Mouse (Mus musculus): Measurements from ENCODE around the gene Nfe2l1. TPM values are rescaled to one million over a fixed set of nuclear protein-coding genes. Genes with fewer than 3 reads are reported as not detected.
A peak's percentile ranks its signal among the peaks of the same experiment; 100 is the strongest.

The Nfe2l1 gene
- polyA plus RNA-seq (2015; fragmentation: Nextera tagmentation; extraction: Ambion mirVana), result 55.7 and 59.6 TPM in 2 replicates

DNA sequence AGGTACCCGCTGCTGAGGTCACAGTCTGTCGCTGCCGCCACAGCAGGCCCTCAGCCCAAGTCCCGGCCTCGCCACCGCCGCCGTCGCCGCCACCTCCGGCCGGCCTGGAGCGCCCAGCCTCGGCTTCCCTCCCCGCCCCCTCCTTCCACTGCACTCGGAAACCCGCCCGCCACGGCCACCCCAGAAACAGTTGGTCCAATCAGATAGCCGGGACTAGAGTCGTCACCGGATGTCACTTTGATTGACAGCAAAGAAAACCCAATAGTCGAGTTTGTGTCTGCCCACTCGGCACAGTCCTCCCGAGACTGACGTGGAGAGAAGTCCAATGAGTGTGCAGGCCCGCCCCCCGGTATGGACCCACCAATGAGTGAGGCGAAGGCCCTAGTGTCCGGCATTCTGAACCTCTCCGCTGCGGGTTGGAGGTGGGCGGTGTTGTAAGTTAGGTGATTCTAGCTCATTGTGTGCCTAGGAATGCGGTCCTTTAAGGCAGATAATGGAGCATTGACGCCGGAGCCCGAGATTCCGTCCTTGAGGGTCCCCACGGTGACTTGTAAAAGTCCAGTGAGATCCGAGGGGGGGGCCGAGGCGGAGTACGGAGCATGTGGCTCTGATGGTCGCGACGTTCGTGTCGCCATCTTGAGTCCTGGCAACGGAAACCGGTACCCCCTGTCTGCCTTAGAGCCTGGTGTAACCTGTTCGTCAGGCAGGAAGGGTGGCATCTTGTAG lies at the start of gene Nfe2l1:
Nfe2l1 (minus strand) TSS at position 156 of the 726 bp plus-strand sequence.
- no peaks in the 10 kb centered on the region for H3K9me3 ChIP-seq
- peak; percentile 100 for ATAC-seq (replicated peaks)
- peak within 1 kb of the TSS; percentile 64 for H3K4me2 ChIP-seq (replicated peaks)
- peak within 1 kb of the TSS; percentile 95 for H3K27ac ChIP-seq (replicated peaks)
- peak within 1 kb of the TSS; percentile 81 for H3K9ac ChIP-seq (replicated peaks)
- WGBS, result under 1% methylated on average over 47 of the region's 51 CpGs
- H3K4me3 ChIP-seq, result peak within 1 kb of the TSS; percentile 66
- no peaks in the 10 kb centered on the region for H3K27me3 ChIP-seq
- peaks cover 47% of the 10 kb centered on the region for H3K4me1 ChIP-seq
- H3K36me3 ChIP-seq, result peaks cover 14% of the 10 kb centered on the region; the same call in 1 of the 2 replicates

DNA sequence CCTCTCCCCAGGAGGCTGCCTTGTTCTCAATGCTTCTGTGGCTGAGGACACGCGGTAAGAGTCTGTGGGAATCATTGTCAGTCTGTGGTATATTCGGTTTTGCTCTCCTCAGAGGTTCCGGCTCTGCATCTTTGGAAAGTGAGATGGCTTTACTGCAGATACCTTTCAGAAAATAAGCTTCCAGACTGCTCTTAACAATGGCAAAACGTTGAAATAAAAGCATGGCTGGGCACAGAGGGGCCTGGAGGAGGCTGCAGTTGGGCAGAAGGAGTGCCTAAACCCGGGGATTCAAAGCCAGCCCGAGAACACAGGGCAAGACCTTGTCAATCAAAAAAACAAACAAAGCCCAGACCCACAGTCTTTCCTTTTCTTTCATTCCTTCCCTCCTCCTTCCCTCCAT lies 49.6 kb upstream of the Nfe2l1 start:
- Histone ChIP-seq H3K4me1 (peaks cover 53% of the 10 kb centered on the region), H3K27ac (replicated peaks) (peak overlapping the region; percentile 58), H3K36me3 (no peaks in the 10 kb centered on the region), H3K9ac (replicated peaks) (no peak overlapping the region), H3K27me3 (no peaks in the 10 kb centered on the region), H3K9me3 (no peaks in the 10 kb centered on the region), H3K4me3 (no peak overlapping the region), H3K4me2 (replicated peaks) (no peak overlapping the region)
- 8% methylated on average over 7 of the region's 7 CpGs for WGBS
- ATAC-seq (replicated peaks), result no peak

- no peak for ATAC-seq (replicated peaks)
- Histone ChIP-seq H3K36me3 (no peaks in the 10 kb centered on the region), H3K4me1 (peaks cover 57% of the 10 kb centered on the region), H3K4me3 (no peak overlapping the region), H3K27ac (replicated peaks) (peak overlapping the region; percentile 99; the same call in 1 of the 2 replicates), H3K4me2 (replicated peaks) (no peak overlapping the region), H3K9me3 (no peaks in the 10 kb centered on the region), H3K27me3 (no peaks in the 10 kb centered on the region), H3K9ac (replicated peaks) (no peak overlapping the region)
- WGBS, result 29% methylated on average over 3 of the region's 3 CpGs
Measured at GRCm38 (mm10) chr11:96878715-96879114, 48.9 kb upstream of the Nfe2l1 start.

DNA sequence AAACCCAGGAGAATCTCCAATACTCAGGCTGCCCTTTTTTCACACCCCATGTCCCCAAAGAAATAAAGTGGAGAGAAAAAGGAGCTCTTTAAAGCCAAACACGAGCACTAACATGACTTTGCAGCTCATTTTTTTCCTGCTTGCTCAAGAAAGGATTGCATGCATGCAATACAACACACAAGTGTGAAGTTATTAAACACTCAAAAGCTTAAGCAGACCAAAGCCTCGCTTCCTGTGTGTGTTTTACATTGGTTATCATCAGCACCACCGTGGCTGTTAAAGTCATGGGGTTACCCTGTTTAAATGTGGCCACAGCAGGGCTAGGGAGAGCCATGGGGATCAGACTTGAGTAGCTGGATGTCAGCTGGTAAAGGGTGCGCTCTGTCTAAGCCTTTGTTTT lies 47.3 kb upstream of the Nfe2l1 start:
- H3K9ac ChIP-seq (replicated peaks), result peak overlapping the region; percentile 54
- no peak overlapping the region for H3K4me3 ChIP-seq
- H3K27me3 ChIP-seq, result no peaks in the 10 kb centered on the region
- peaks cover 73% of the 10 kb centered on the region for H3K4me1 ChIP-seq
- 38% methylated on average over 4 of the region's 4 CpGs for WGBS
- H3K27ac ChIP-seq (replicated peaks), result peak overlapping the region; percentile 99
- H3K4me2 ChIP-seq (replicated peaks), result peak overlapping the region; percentile 56
- no peak for ATAC-seq (replicated peaks)
- H3K36me3 ChIP-seq, result no peaks in the 10 kb centered on the region
- H3K9me3 ChIP-seq, result no peaks in the 10 kb centered on the region

GRCm38 (mm10) chr11:96876300-96877040 lies 46.7 kb upstream of the Nfe2l1 start:
- WGBS, result 1% methylated on average over 13 of the region's 13 CpGs
- ATAC-seq (replicated peaks), result peak; percentile 73
- Histone ChIP-seq H3K27me3 (no peaks in the 10 kb centered on the region), H3K36me3 (no peaks in the 10 kb centered on the region), H3K9ac (replicated peaks) (peak overlapping the region; percentile 54), H3K4me2 (replicated peaks) (peak overlapping the region; percentile 56), H3K27ac (replicated peaks) (peak overlapping the region; percentile 99), H3K4me3 (peak overlapping the region; percentile 40), H3K4me1 (peaks cover 77% of the 10 kb centered on the region), H3K9me3 (no peaks in the 10 kb centered on the region)

DNA sequence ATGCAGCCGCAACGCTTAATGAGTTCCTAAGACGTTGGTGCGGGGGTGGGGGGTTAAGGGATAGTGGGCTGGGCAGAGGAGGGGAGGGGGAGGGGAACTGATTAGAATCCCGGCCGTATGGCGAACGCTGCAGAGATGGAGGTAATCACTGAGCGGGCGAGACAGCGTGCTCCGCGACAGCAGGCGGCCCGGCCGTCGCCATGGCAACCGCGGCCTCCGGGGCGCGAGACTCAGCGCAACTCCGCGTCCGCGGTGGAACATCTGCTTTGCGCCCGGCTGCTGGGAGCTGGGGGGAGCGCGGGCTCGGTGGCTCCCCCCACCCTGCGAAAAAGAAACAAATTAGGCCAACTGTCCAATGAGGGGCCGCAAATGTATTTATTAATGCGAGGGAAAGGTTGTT lies 46.0 kb upstream of the Nfe2l1 start:
- Histone ChIP-seq H3K27me3 (no peaks in the 10 kb centered on the region), H3K9ac (replicated peaks) (peak overlapping the region; percentile 24; the same call in 1 of the 2 replicates), H3K4me2 (replicated peaks) (peak overlapping the region; percentile 56), H3K4me1 (peaks cover 79% of the 10 kb centered on the region), H3K36me3 (no peaks in the 10 kb centered on the region), H3K4me3 (peak overlapping the region; percentile 40), H3K9me3 (no peaks in the 10 kb centered on the region), H3K27ac (replicated peaks) (peak overlapping the region; percentile 99)
- under 1% methylated on average over 35 of the region's 35 CpGs for WGBS
- ATAC-seq (replicated peaks), result peak; percentile 92

- ATAC-seq (replicated peaks), result no peak
- H3K4me2 ChIP-seq (replicated peaks), result peak overlapping the region; percentile 56
- H3K36me3 ChIP-seq, result no peaks in the 10 kb centered on the region
- H3K9me3 ChIP-seq, result no peaks in the 10 kb centered on the region
- H3K9ac ChIP-seq (replicated peaks), result peak overlapping the region; percentile 28; the same call in 1 of the 2 replicates
- H3K27ac ChIP-seq (replicated peaks), result peak overlapping the region; percentile 99
- H3K4me3 ChIP-seq, result peak overlapping the region; percentile 40
- 6% methylated on average over 4 of the region's 4 CpGs for WGBS
- H3K4me1 ChIP-seq, result peaks cover 79% of the 10 kb centered on the region
- no peaks in the 10 kb centered on the region for H3K27me3 ChIP-seq
Measured at GRCm38 (mm10) chr11:96875270-96875669, 45.5 kb upstream of the Nfe2l1 start.

- no peak for ATAC-seq (replicated peaks)
- H3K4me1 ChIP-seq, result peaks cover 71% of the 10 kb centered on the region
- H3K27me3 ChIP-seq, result no peaks in the 10 kb centered on the region
- H3K36me3 ChIP-seq, result no peaks in the 10 kb centered on the region
- no peaks in the 10 kb centered on the region for H3K9me3 ChIP-seq
- WGBS, result 11% methylated on average over 11 of the region's 11 CpGs
- no peak overlapping the region for H3K4me3 ChIP-seq
- H3K27ac ChIP-seq (replicated peaks), result peak overlapping the region; percentile 99
- peak overlapping the region; percentile 18; the same call in 1 of the 2 replicates for H3K4me2 ChIP-seq (replicated peaks)
- peak overlapping the region; percentile 25 for H3K9ac ChIP-seq (replicated peaks)
Measured at GRCm38 (mm10) chr11:96873601-96874140, 43.9 kb upstream of the Nfe2l1 start.

- peak; percentile 9 for ATAC-seq (replicated peaks)
- Histone ChIP-seq H3K27ac (replicated peaks) (peak overlapping the region; percentile 99), H3K4me1 (peaks cover 62% of the 10 kb centered on the region), H3K36me3 (no peaks in the 10 kb centered on the region), H3K4me2 (replicated peaks) (peak overlapping the region; percentile 18), H3K9me3 (no peaks in the 10 kb centered on the region), H3K27me3 (no peaks in the 10 kb centered on the region), H3K4me3 (no peak overlapping the region), H3K9ac (replicated peaks) (peak overlapping the region; percentile 25)
- 4% methylated on average over 24 of the region's 24 CpGs for WGBS
Measured at GRCm38 (mm10) chr11:96872441-96873379, 42.9 kb upstream of the Nfe2l1 start.

DNA sequence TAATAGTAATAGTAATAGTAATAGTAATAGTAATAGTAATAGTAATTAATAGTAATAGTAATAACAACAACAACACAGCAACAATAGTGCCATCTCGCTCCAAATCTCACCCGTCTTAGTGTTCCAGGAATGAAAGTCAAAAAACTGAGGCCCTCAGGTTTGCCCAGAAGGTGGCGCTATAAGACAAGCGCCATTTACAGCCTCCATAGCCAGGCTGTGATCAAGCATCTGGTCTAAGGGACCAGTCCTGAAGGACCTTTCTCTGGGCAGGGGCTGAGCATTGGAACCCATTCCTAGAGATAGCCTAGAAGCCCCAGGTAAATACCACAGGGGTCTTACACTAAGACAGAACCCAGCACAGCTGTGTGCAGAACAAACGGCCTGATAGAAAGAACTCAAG lies 37.4 kb upstream of the Nfe2l1 start:
- Histone ChIP-seq H3K27ac (replicated peaks) (0 out of 2 replicates have a peak overlapping the region, but pooled peaks have one; percentile 31), H3K27me3 (no peaks in the 10 kb centered on the region), H3K4me1 (peaks cover 32% of the 10 kb centered on the region), H3K9ac (replicated peaks) (no peak overlapping the region), H3K9me3 (no peaks in the 10 kb centered on the region), H3K4me3 (no peak overlapping the region), H3K36me3 (no peaks in the 10 kb centered on the region), H3K4me2 (replicated peaks) (no peak overlapping the region)
- peak; percentile 47; the same call in 1 of the 2 replicates for ATAC-seq (replicated peaks)
- 5% methylated on average over 5 of the region's 5 CpGs for WGBS
